Mouse (Mus musculus) thymus, adult 2 months (tissue): Measurements from ENCODE around the gene Hils1.

Experiments used
- CTCF ChIP-seq: fragments of 200-500 bp; IDR thresholded peaks from 2 replicates; pipeline ENCODE4 v1.5.1; 2012; ENCODE audit warnings: mild to moderate bottlenecking, control low read depth, low read length, moderate library complexity, borderline replicate concordance; ENCODE audit not compliant: control insufficient read depth, poor library complexity, insufficient read depth; ENCODE audit errors: extremely low read depth
- POLR2A ChIP-seq: fragments of 200-500 bp; IDR thresholded peaks from 2 replicates; pipeline ENCODE4 v1.6.1; 2012; ENCODE audit warnings: mild to moderate bottlenecking, low read length, control low read depth, moderate library complexity; ENCODE audit not compliant: control insufficient read depth, poor library complexity, insufficient read depth; ENCODE audit errors: extremely low read depth

DNA sequence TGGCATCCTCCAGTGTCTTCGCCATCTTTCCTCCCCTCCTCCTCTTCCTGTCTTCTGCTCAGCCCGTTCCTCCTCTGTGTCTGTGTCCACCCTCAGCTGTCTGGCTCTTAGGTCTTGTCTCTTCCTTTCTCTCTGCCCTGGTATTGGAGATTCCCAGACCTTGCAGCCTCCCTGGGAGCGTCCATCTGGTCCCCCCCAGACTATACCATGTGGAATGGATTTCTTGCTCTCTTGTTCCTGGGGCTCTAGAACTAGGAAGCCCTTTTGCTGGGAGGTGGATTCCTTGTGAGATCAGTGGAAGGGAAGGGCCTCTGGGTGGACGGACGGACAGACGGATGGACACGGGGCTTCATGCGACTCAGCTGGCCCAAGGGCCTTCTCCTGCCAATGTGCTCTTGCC lies 28.7 kb downstream of the Hils1 start:
- TF ChIP-seq POLR2A = no peak
- TF ChIP-seq CTCF = no peak
